Comparison of ENCODE assay signal across 13 mouse cellular contexts in genomic region chr13:21035011-21035410, GRCm38 (mm10). TPM values are rescaled to one million over a fixed set of nuclear protein-coding genes. Genes with fewer than 3 reads are reported as not detected.
DNase-seq lines count a peak whose midpoint lies in the region; ATAC-seq lines count a peak whose summit lies in the region.
"Had no signal": no experiment of that assay in that cellular context is flagged by ENCODE, and none has a peak within 500 bp of the region (broad histone marks: within the 10 kb centered on the region; RNA-seq: fewer than 3 reads in every experiment).

No protein-coding gene starts in this region.

- no peak overlapping the region for H3K4me2 ChIP-seq in forebrain, embryonic 15.5 days (replicated peaks)
- H3K4me2 ChIP-seq: limb, embryonic 13.5 days had no signal

- H3K9me3 ChIP-seq in forebrain, embryonic 15.5 days = no peaks in the 10 kb centered on the region
- H3K9me3 ChIP-seq: limb, embryonic 13.5 days had no signal

- H3K36me3 ChIP-seq in forebrain, embryonic 15.5 days = no peaks in the 10 kb centered on the region
- H3K36me3 ChIP-seq: limb, embryonic 13.5 days had no signal

- H3K27ac ChIP-seq in forebrain, embryonic 15.5 days (replicated peaks) = no peak overlapping the region
- H3K27ac ChIP-seq: limb, embryonic 13.5 days had no signal

- no peak overlapping the region for H3K9ac ChIP-seq in forebrain, embryonic 15.5 days (replicated peaks)
- H3K9ac ChIP-seq: limb, embryonic 13.5 days had no signal

- no peak for DNase-seq in frontal cortex, postnatal 36 days (ENCODE audit: low spot score in 2 of 2)
- peak; percentile 3 for DNase-seq in thymus, postnatal 0 days (ENCODE audit: low spot score)
- DNase-seq in thymus, postnatal 14 days = no peak
- DNase-seq in telencephalon, adult 2 months (ENCODE audit: low read depth, low spot score) = peak; percentile 42
- no peak for DNase-seq in frontal cortex, postnatal 25 days (ENCODE audit: low spot score in 2 of 2)
- DNase-seq: kidney, postnatal 25 days; right cerebral cortex, postnatal 25 days; thymus, postnatal 25 days had no signal

- ATAC-seq in frontal cortex, adult (ENCODE audit: low TSS enrichment) = peak; percentile 95
- ATAC-seq in forebrain, embryonic 15.5 days (replicated peaks) = peak; percentile 41; the same call in 1 of the 2 replicates
- no peak for ATAC-seq in granulocyte monocyte progenitor cell, adult 5-6 weeks (replicated peaks; ENCODE audit: poor library complexity, severe bottlenecking)

- H3K4me1 ChIP-seq in forebrain, embryonic 15.5 days = no peaks in the 10 kb centered on the region
- H3K4me1 ChIP-seq: limb, embryonic 13.5 days had no signal

- H3K4me3 ChIP-seq in forebrain, embryonic 15.5 days = no peak overlapping the region
- H3K4me3 ChIP-seq: limb, embryonic 13.5 days had no signal

- WGBS in forebrain, embryonic 15.5 days = 82% methylated on average over 3 of the region's 3 CpGs

- no peaks in the 10 kb centered on the region for H3K27me3 ChIP-seq in forebrain, embryonic 15.5 days

RNA-seq across cellular contexts. Expression of gene Olfr1370, which starts 39.7 kb away (rescaled TPM):
- polyA plus RNA-seq in thymus, postnatal 0 days (2015; fragmentation: Nextera tagmentation; extraction: Ambion mirVana) = not detected in 2 replicates
- polyA plus RNA-seq in forebrain, embryonic 15.5 days (2015; fragmentation: Nextera tagmentation; extraction: Ambion mirVana) = not detected in 2 replicates
- total RNA-seq in granulocyte monocyte progenitor cell, adult 5-6 weeks (2014; fragmentation: Nextera tagmentation) = not detected in 2 replicates
- total RNA-seq in granulocyte monocyte progenitor cell, adult 5-6 weeks (2017) = not detected in 2 replicates
- polyA plus RNA-seq: heart, embryonic 16.5 days; limb, embryonic 13.5 days had no signal

Comparison
In these comparisons a context has a peak if more than half of its experiments do, and no peak if none do; other contexts are left out.
1. DNase-seq: peak in thymus, postnatal 0 days (single experiment) and telencephalon, adult 2 months (single experiment); none in frontal cortex, postnatal 36 days (0 of 2), thymus, postnatal 14 days (single experiment) and frontal cortex, postnatal 25 days (0 of 2).